Mouse (Mus musculus) C2C12 (cell line): ENCODE data around the gene Ren1.

ENCODE experiments used
- CTCF ChIP-seq: IDR thresholded peaks from one replicate; pipeline ENCODE4 v1.5.1; 2011; ENCODE audit not compliant: control insufficient read depth, insufficient read depth, insufficient read length
- MAX ChIP-seq: IDR thresholded peaks from one replicate; pipeline ENCODE4 v1.6.1; 2011; ENCODE audit warnings: mild to moderate bottlenecking, control low read depth
- USF1 ChIP-seq: IDR thresholded peaks from one replicate; pipeline ENCODE4 v1.6.1; 2011; ENCODE audit warnings: low read depth, mild to moderate bottlenecking, control low read depth, moderate library complexity

GRCm38 (mm10) chr1:133407436-133407835, 57.1 kb downstream of the Ren1 start:
- TF ChIP-seq USF1 (no peak), MAX (no peak), CTCF (no peak)
